In the genomic region with DNA sequence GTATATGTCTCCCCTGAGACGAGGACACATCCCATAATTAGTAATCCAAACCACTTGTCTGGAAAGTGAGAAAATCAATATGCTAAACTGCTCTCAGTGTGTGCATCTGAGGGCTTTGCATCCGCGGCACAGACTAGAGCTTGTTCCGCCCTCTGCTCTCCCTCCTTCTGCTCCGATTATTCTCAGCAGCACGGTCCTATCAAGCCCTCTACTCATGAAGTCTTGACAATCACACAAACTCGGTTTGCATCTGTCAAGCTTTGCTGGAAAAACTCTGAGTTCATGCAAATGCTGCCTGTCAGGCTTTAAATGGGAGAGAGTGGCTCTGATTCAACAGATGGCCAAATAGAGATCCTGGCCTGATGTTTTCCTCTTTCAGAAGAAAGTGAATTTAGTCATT, we compare ENCODE assay signal across 15 mouse cellular contexts.
DNase-seq lines count a peak whose midpoint lies in the region; ATAC-seq lines count a peak whose summit lies in the region.
"Had no signal": no experiment of that assay in that cellular context is flagged by ENCODE, and none has a peak within 500 bp of the region (broad histone marks: within the 10 kb centered on the region; RNA-seq: fewer than 3 reads in every experiment).

No protein-coding gene starts in this region.

- no peaks in the 10 kb centered on the region for H3K36me3 ChIP-seq in midbrain, embryonic 11.5 days (ENCODE audit: control insufficient read depth, insufficient read depth, low read length)
- H3K36me3 ChIP-seq in midbrain, embryonic 10.5 days = no peaks in the 10 kb centered on the region
- H3K36me3 ChIP-seq in midbrain, embryonic 13.5 days = no peaks in the 10 kb centered on the region
- H3K36me3 ChIP-seq: kidney, embryonic 15.5 days had no signal

- H3K9me3 ChIP-seq in midbrain, embryonic 11.5 days (ENCODE audit: control insufficient read depth, low read length) = no peaks in the 10 kb centered on the region
- H3K9me3 ChIP-seq in midbrain, embryonic 10.5 days (replicated peaks) = no peaks in the 10 kb centered on the region
- H3K9me3 ChIP-seq in midbrain, embryonic 13.5 days = no peaks in the 10 kb centered on the region
- H3K9me3 ChIP-seq: kidney, embryonic 15.5 days had no signal

- H3K4me2 ChIP-seq in midbrain, embryonic 11.5 days = peak overlapping the region; percentile 9; the same call in 1 of the 2 replicates
- H3K4me2 ChIP-seq in midbrain, embryonic 13.5 days (replicated peaks) = peak overlapping the region; percentile 24; the same call in 1 of the 2 replicates
- H3K4me2 ChIP-seq: kidney, embryonic 15.5 days had no signal

- H3K9ac ChIP-seq in midbrain, embryonic 11.5 days (ENCODE audit: low read length) = no peak overlapping the region
- H3K9ac ChIP-seq in midbrain, embryonic 13.5 days (replicated peaks) = no peak overlapping the region
- H3K9ac ChIP-seq: kidney, embryonic 15.5 days had no signal

- H3K27ac ChIP-seq in midbrain, embryonic 11.5 days (ENCODE audit: low read depth, low read length) = no peak overlapping the region
- no peak overlapping the region for H3K27ac ChIP-seq in midbrain, embryonic 10.5 days (replicated peaks)
- H3K27ac ChIP-seq in midbrain, embryonic 13.5 days = no peak overlapping the region
- H3K27ac ChIP-seq: kidney, embryonic 15.5 days had no signal

- no peak overlapping the region for H3K4me3 ChIP-seq in midbrain, embryonic 11.5 days (ENCODE audit: low read depth, low read length)
- no peak overlapping the region for H3K4me3 ChIP-seq in midbrain, embryonic 10.5 days
- no peak overlapping the region for H3K4me3 ChIP-seq in midbrain, embryonic 13.5 days (replicated peaks)
- H3K4me3 ChIP-seq: kidney, embryonic 15.5 days had no signal

- H3K27me3 ChIP-seq in midbrain, embryonic 11.5 days (ENCODE audit: control insufficient read depth, insufficient read depth, low read length) = no peaks in the 10 kb centered on the region
- H3K27me3 ChIP-seq in midbrain, embryonic 10.5 days (ENCODE audit: low read depth, poor library complexity, severe bottlenecking) = no peaks in the 10 kb centered on the region; the same call in 1 of the 2 replicates
- H3K27me3 ChIP-seq in midbrain, embryonic 13.5 days = peaks cover 5% of the 10 kb centered on the region; the same call in 1 of the 2 replicates
- H3K27me3 ChIP-seq: kidney, embryonic 15.5 days had no signal

- H3K4me1 ChIP-seq in midbrain, embryonic 11.5 days (ENCODE audit: control insufficient read depth, insufficient read depth, low read length) = no peaks in the 10 kb centered on the region
- peaks cover 3% of the 10 kb centered on the region for H3K4me1 ChIP-seq in midbrain, embryonic 10.5 days
- peaks cover 6% of the 10 kb centered on the region for H3K4me1 ChIP-seq in midbrain, embryonic 13.5 days (replicated peaks)
- H3K4me1 ChIP-seq: kidney, embryonic 15.5 days had no signal

- WGBS in midbrain, embryonic 11.5 days = 36% methylated on average over 7 of the region's 7 CpGs
- WGBS in midbrain, embryonic 10.5 days = 50% methylated on average over 7 of the region's 7 CpGs
- 23% methylated on average over 7 of the region's 7 CpGs for WGBS in midbrain, embryonic 13.5 days

- DNase-seq in frontal cortex, postnatal 10 days (ENCODE audit: low spot score in 2 of 2) = peak; percentile 5 to 6
- no peak for DNase-seq in frontal cortex, postnatal 25 days (ENCODE audit: low spot score in 2 of 2)
- DNase-seq in midbrain, embryonic 11.5 days (ENCODE audit: low spot score, missing footprints) = peak; percentile 84
- no peak for DNase-seq in midbrain, embryonic 10.5 days (ENCODE audit: low spot score)
- no peak for DNase-seq in MN1 (ENCODE audit: low spot score)
- no peak for DNase-seq in adrenal gland, adult 8-10 months
- DNase-seq: adrenal gland, adult 2 months; cerebellum, adult 8-10 months; gastrocnemius, postnatal 10 days; heart, postnatal 10 days; lung, postnatal 4 days; right cerebral cortex, adult 18-20 months had no signal

- ATAC-seq in midbrain, embryonic 11.5 days (ENCODE audit: low FRiP score) = peak; percentile 70
- 0 out of 2 replicates have a peak, but pooled peaks have one; percentile 40 for ATAC-seq in midbrain, embryonic 13.5 days
- ATAC-seq: inflammation-experienced regulatory T-cells, adult 6 months had no signal

Comparison
In these comparisons a context has a peak if more than half of its experiments do, and no peak if none do; other contexts are left out.
1. DNase-seq: peak in frontal cortex, postnatal 10 days (2 of 2) and midbrain, embryonic 11.5 days (single experiment); none in frontal cortex, postnatal 25 days (0 of 2), midbrain, embryonic 10.5 days (single experiment), MN1 (single experiment) and adrenal gland, adult 8-10 months (single experiment).